Mouse (Mus musculus): ENCODE data around the gene Trim58. TPM values are rescaled to one million over a fixed set of nuclear protein-coding genes. Genes with fewer than 3 reads are reported as not detected.
A peak's percentile ranks its signal among the peaks of the same experiment; 100 is the strongest.

Trim58 gene
- polyA plus RNA-seq, 1 experiment from 2014 or later: not detected

DNA sequence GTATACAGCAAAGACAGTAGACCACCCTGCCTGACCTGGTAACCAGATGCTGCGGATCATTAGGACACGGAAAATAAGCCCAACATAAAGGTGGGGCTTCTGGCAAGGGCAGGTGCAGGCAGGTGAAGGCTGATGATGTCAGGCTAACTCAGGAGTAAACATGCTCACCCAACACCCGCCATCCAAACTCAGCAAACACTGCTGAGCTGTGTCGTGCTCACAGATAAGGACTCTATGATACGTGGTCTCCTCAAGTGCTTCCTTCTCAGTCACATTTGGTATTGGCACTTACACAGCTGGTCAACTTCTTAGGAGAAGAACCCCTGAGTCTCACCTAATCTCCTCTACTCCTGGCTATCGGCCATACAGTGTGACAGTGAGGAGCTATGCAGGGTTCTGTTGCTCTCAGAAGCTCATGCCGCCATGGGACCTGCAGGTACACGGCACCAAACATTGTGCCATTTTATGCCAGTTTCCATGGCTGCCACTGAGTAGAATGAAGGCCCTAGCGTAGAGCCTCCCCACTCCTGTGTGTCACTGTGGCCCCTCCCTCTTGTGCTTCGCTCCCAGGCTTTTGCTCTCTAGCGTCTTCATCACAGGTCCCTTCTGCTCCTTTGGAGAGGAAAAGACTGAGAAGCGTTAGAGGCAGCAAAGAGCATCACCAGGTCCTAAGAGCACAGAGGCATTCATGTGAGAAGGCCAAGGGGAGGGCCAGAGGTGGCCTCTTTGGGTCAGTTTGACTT, 33.9 kb upstream of the Trim58 start:
- no peak for TF ChIP-seq CTCF (IDR thresholded peaks at IDR 0.05; ENCODE audit: low read depth)
- no peaks in the 10 kb centered on the region for H3K4me1 ChIP-seq (ENCODE audit: insufficient read depth)
- WGBS: 72% methylated on average over 12 of the region's 12 CpGs
- no peak overlapping the region for H3K4me3 ChIP-seq (ENCODE audit: low read depth, low read length)
- no peak overlapping the region for H3K27ac ChIP-seq (ENCODE audit: low read depth)
- DNase-seq (no peak), ATAC-seq (ENCODE audit: insufficient read depth) (no peak)
- no peaks in the 10 kb centered on the region for H3K36me3 ChIP-seq (ENCODE audit: insufficient read depth)
- no peak overlapping the region for H3K4me2 ChIP-seq
- no peaks in the 10 kb centered on the region for H3K9me3 ChIP-seq (ENCODE audit: low read depth, low read length)
- H3K27me3 ChIP-seq (ENCODE audit: insufficient read depth, low read length): no peaks in the 10 kb centered on the region
- no peak overlapping the region for H3K9ac ChIP-seq

GRCm38 (mm10) chr11:58607030-58607429, 33.2 kb upstream of the Trim58 start:
- H3K27ac ChIP-seq (ENCODE audit: low read depth): no peak overlapping the region
- H3K4me1 ChIP-seq (ENCODE audit: insufficient read depth): no peaks in the 10 kb centered on the region
- no peaks in the 10 kb centered on the region for H3K36me3 ChIP-seq (ENCODE audit: insufficient read depth)
- H3K27me3 ChIP-seq (ENCODE audit: insufficient read depth, low read length): no peaks in the 10 kb centered on the region
- H3K4me2 ChIP-seq: no peak overlapping the region
- H3K9me3 ChIP-seq (ENCODE audit: low read depth, low read length): no peaks in the 10 kb centered on the region
- ATAC-seq (ENCODE audit: insufficient read depth): no peak
- no peak for DNase-seq
- no peak overlapping the region for H3K4me3 ChIP-seq (ENCODE audit: low read depth, low read length)
- no peak overlapping the region for H3K9ac ChIP-seq
- 74% methylated on average over 6 of the region's 6 CpGs for WGBS
- no peak for TF ChIP-seq CTCF (IDR thresholded peaks at IDR 0.05; ENCODE audit: low read depth)

GRCm38 (mm10) chr11:58613359-58613758, 26.9 kb upstream of the Trim58 start:
- Histone ChIP-seq H3K9me3 (ENCODE audit: low read depth, low read length) (no peaks in the 10 kb centered on the region), H3K27ac (ENCODE audit: low read depth) (no peak overlapping the region), H3K27me3 (ENCODE audit: insufficient read depth, low read length) (no peaks in the 10 kb centered on the region), H3K9ac (no peak overlapping the region), H3K36me3 (ENCODE audit: insufficient read depth) (no peaks in the 10 kb centered on the region), H3K4me1 (ENCODE audit: insufficient read depth) (no peaks in the 10 kb centered on the region), H3K4me3 (ENCODE audit: low read depth, low read length) (no peak overlapping the region), H3K4me2 (no peak overlapping the region)
- TF ChIP-seq CTCF (IDR thresholded peaks at IDR 0.05; ENCODE audit: low read depth): no peak
- DNase-seq: peak; percentile 18
- no peak for ATAC-seq (ENCODE audit: insufficient read depth)
- WGBS: 59% methylated on average over 3 of the region's 3 CpGs

DNA sequence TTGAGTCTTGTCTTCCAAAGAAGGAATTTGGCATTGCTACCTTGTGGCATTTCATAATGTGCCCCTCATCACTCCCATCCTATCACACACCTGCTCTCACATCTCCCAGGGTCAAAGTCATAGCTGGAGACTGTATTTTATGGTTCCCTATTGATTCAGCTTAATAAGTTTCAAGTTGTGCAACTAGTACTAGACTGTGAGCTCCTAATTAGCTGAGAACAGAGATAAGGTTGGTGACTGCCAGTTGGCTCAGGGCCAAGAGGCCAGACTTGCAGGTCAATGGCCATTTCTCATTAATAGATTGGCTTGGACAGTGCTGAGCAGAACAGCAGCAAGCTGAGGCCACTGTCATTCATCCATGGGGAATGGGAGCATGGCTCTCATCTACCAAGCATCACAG, 25.7 kb upstream of the Trim58 start:
- H3K4me3 ChIP-seq (ENCODE audit: low read depth, low read length): no peak overlapping the region
- no peak for ATAC-seq (ENCODE audit: insufficient read depth)
- H3K4me1 ChIP-seq (ENCODE audit: insufficient read depth): no peaks in the 10 kb centered on the region
- no peaks in the 10 kb centered on the region for H3K9me3 ChIP-seq (ENCODE audit: low read depth, low read length)
- no peak for TF ChIP-seq CTCF (IDR thresholded peaks at IDR 0.05; ENCODE audit: low read depth)
- no peak overlapping the region for H3K4me2 ChIP-seq
- no peaks in the 10 kb centered on the region for H3K27me3 ChIP-seq (ENCODE audit: insufficient read depth, low read length)
- DNase-seq: peak; percentile 34
- no peak overlapping the region for H3K9ac ChIP-seq
- no peak overlapping the region for H3K27ac ChIP-seq (ENCODE audit: low read depth)
- no peaks in the 10 kb centered on the region for H3K36me3 ChIP-seq (ENCODE audit: insufficient read depth)

DNA sequence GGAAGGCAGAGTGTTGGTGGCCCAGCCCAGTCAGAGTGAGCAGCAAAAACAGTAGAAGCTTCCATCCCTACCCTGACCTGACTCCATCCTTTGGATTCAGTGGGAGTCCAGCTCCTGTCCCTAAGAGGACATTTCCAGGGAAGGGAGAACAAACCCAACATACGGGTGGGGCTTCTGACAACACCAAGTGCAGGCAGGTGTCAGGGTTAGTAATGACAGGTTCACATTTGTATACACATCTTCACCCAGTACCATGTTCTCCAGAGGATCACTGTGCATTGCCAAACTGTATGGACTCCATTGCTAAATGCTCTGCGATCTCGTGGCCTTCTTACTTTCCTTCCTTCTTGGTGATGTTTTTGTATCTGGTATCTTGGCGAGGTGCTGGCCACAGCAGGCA, 24.3 kb upstream of the Trim58 start, which contains the start of gene 2210407C18Rik:
TSS of gene 2210407C18Rik (minus strand) at position 101 of the 400 bp plus-strand sequence.
- H3K9ac ChIP-seq: no peak within 1 kb of the TSS
- DNase-seq (no peak), ATAC-seq (ENCODE audit: insufficient read depth) (no peak)
- H3K4me3 ChIP-seq (ENCODE audit: low read depth, low read length): no peak within 1 kb of the TSS
- no peak within 1 kb of the TSS for H3K4me2 ChIP-seq
- no peak within 1 kb of the TSS for H3K27ac ChIP-seq (ENCODE audit: low read depth)
- no peaks in the 10 kb centered on the region for H3K27me3 ChIP-seq (ENCODE audit: insufficient read depth, low read length)
- no peaks in the 10 kb centered on the region for H3K36me3 ChIP-seq (ENCODE audit: insufficient read depth)
- WGBS: 83% methylated on average over 4 of the region's 4 CpGs
- no peaks in the 10 kb centered on the region for H3K9me3 ChIP-seq (ENCODE audit: low read depth, low read length)
- no peak for TF ChIP-seq CTCF (IDR thresholded peaks at IDR 0.05; ENCODE audit: low read depth)
- H3K4me1 ChIP-seq (ENCODE audit: insufficient read depth): no peaks in the 10 kb centered on the region

DNA sequence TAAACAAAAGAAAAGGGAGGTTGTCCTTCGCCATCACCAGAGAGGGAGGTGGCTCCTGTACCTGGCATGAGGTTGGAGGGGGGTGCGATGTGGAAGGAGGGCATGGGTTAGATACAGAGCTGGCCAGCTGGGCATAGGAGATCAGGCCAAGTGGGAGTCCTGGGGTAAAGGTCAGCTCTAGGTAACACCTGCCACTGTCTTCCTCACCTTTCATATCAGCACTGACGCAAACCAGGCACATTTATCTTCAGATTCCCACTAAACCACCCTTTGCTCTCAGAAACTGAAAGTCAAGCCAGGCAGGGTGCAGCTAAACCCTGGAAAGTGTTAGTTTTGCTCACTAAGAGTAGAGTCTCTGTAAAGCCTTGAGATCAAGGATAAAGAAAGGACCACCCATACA, 21.9 kb upstream of the Trim58 start:
- ATAC-seq (ENCODE audit: insufficient read depth): no peak

DNA sequence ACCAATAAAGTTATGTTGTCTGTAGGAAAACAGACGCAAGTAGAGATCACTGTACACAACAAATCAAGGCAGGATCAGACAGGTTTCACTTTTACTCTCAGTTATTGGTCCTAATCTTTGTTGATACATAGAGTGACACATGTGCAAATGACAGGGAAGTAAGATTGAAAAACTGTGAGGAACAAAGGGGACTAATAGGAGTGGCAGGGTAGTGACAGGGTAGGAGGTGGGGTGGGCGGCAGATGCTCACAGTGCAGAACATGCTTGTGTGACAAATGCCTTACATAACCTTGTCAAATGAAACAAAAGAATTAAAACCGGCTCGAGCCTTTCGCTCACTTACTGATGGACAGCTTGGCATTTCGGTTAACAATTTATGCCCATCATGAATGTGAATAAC, 21.5 kb upstream of the Trim58 start:
- ATAC-seq (ENCODE audit: insufficient read depth): no peak
- H3K36me3 ChIP-seq (ENCODE audit: insufficient read depth): no peaks in the 10 kb centered on the region
- no peak for DNase-seq
- H3K4me3 ChIP-seq (ENCODE audit: low read depth, low read length): no peak overlapping the region
- 59% methylated on average over 6 of the region's 6 CpGs for whole genome bisulfite sequencing
- H3K9me3 ChIP-seq (ENCODE audit: low read depth, low read length): no peaks in the 10 kb centered on the region
- no peak for TF ChIP-seq CTCF (IDR thresholded peaks at IDR 0.05; ENCODE audit: low read depth)
- H3K4me2 ChIP-seq: no peak overlapping the region
- no peak overlapping the region for H3K27ac ChIP-seq (ENCODE audit: low read depth)
- H3K4me1 ChIP-seq (ENCODE audit: insufficient read depth): no peaks in the 10 kb centered on the region
- H3K27me3 ChIP-seq (ENCODE audit: insufficient read depth, low read length): no peaks in the 10 kb centered on the region
- H3K9ac ChIP-seq: no peak overlapping the region

More for the DNA sequence above, 21.9 kb upstream of the Trim58 start:
- whole genome bisulfite sequencing: 40% methylated on average over 3 of the region's 3 CpGs
- DNase-seq: no peak
- no peak for TF ChIP-seq CTCF (IDR thresholded peaks at IDR 0.05; ENCODE audit: low read depth)
- H3K36me3 ChIP-seq (ENCODE audit: insufficient read depth): no peaks in the 10 kb centered on the region
- no peak overlapping the region for H3K4me3 ChIP-seq (ENCODE audit: low read depth, low read length)
- no peaks in the 10 kb centered on the region for H3K4me1 ChIP-seq (ENCODE audit: insufficient read depth)
- H3K4me2 ChIP-seq: no peak overlapping the region
- no peak overlapping the region for H3K27ac ChIP-seq (ENCODE audit: low read depth)
- no peak overlapping the region for H3K9ac ChIP-seq
- H3K9me3 ChIP-seq (ENCODE audit: low read depth, low read length): no peaks in the 10 kb centered on the region
- no peaks in the 10 kb centered on the region for H3K27me3 ChIP-seq (ENCODE audit: insufficient read depth, low read length)

Data from lung, embryonic 14.5 days (tissue).